Mouse (Mus musculus): ENCODE data around the gene P2ry12. TPM values are rescaled to one million over a fixed set of nuclear protein-coding genes. Genes with fewer than 3 reads are reported as not detected.

Gene P2ry12
- polyA plus RNA-seq, 1 experiment from 2014 or later = 3.8 TPM

DNA sequence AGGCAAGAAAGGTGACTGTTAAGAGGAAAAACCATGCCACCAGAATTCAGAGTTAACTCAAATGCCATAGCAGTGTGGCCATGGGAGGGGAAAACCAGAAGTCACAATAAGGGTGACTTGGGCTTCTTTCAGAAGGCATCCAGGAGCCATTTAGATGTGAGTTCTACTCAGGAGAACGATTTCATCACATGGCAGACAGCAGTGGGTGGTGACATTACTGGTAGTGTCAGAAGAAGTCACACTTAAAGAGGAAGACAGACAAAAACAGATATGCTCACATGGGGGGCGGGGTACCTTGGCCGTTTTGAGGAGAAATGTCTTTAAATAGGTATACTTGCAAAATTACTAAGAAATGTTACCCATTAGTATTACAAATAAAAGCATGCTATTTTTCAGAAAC, 1.3 kb upstream of the P2ry12 start:
- DNase-seq (ENCODE audit: low spot score) (peak; percentile 30), ATAC-seq (no peak)
- 65% methylated on average over 3 of the region's 3 CpGs for WGBS
- Histone ChIP-seq H3K27ac (ENCODE audit: low read length) (no peak overlapping the region), H3K4me3 (ENCODE audit: low read depth, low read length) (no peak overlapping the region), H3K27me3 (replicated peaks; ENCODE audit: insufficient read depth, low read length) (no peaks in the 10 kb centered on the region), H3K4me2 (replicated peaks; ENCODE audit: low read depth, low read length) (no peak overlapping the region), H3K36me3 (ENCODE audit: insufficient read depth, low read length) (no peaks in the 10 kb centered on the region), H3K9me3 (ENCODE audit: low read length) (no peaks in the 10 kb centered on the region), H3K4me1 (ENCODE audit: insufficient read depth, low read depth, low read length) (no peaks in the 10 kb centered on the region), H3K9ac (replicated peaks; ENCODE audit: low read depth) (no peak overlapping the region)
- TF ChIP-seq CTCF (IDR thresholded peaks at IDR 0.05) (no peak), EP300 (IDR thresholded peaks at IDR 0.05) (no peak)

DNA sequence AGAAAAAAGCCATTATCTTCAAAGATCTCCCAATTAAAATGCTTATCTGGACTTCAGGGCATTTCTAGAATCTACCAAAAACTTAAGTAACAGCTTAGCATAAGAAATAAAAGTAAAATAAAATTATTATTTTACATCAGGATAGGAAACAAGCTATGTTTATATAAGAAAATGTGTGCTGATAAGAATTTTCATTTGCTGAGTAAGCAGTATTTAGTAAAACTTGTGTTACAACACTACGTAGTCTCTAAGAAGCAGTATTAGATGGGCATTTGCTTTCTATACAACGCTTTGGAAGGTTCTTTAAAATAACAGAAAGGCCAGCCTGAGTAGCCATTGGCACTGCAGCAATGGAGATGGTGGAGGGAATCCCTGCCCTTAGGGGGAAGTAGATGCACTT, 746 bp upstream of the P2ry12 start:
- 81% methylated on average over 2 of the region's 2 CpGs for WGBS
- no peak for DNase-seq (ENCODE audit: low spot score)
- Histone ChIP-seq H3K4me1 (ENCODE audit: insufficient read depth, low read depth, low read length) (no peaks in the 10 kb centered on the region), H3K9ac (replicated peaks; ENCODE audit: low read depth) (no peak overlapping the region), H3K27ac (ENCODE audit: low read length) (no peak overlapping the region), H3K9me3 (ENCODE audit: low read length) (no peaks in the 10 kb centered on the region), H3K36me3 (ENCODE audit: insufficient read depth, low read length) (no peaks in the 10 kb centered on the region), H3K27me3 (replicated peaks; ENCODE audit: insufficient read depth, low read length) (no peaks in the 10 kb centered on the region), H3K4me2 (replicated peaks; ENCODE audit: low read depth, low read length) (no peak overlapping the region), H3K4me3 (ENCODE audit: low read depth, low read length) (no peak overlapping the region)
- no peak for ATAC-seq
- TF ChIP-seq CTCF (IDR thresholded peaks at IDR 0.05) (no peak), EP300 (IDR thresholded peaks at IDR 0.05) (no peak)

DNA sequence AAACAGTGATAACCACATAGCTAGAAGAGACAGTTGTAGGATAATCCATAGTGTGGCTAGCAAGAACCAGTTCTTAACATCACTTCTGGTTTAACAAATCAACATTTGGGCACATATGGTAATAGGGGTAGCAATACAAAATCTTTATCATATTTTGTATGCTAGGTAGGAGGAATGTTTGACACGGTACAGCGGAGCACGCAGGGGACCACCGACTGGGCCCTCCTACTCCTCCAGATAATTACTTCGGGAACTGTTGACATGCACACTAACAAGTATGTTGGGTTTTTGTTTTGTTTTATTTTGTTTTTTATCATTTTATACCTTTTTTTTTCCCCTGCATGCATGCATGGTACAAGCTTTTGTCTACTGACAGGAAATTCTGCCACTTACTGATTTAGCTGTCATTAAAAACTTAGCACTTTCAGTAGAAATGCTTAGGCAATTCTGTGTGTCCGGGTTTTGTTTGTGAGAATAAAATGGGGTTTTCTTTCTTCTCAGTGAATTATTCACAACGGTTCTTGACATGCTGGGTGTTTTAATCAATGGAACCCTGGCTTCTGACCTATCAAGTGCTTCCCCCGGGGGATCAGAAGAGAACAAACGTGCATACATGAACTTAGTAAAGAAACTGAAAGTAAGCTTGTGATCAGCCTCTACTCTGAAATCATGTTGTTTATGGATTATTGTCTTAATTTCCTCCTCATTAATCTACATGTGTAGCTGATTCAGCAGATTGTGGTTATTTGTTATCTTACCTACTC, 780 bp downstream of the P2ry12 start:
- ATAC-seq (no peak), DNase-seq (ENCODE audit: low spot score) (no peak)
- Histone ChIP-seq H3K4me2 (replicated peaks; ENCODE audit: low read depth, low read length) (peak overlapping the region; percentile 28; the same call in 1 of the 2 replicates), H3K9me3 (ENCODE audit: low read length) (no peaks in the 10 kb centered on the region), H3K36me3 (ENCODE audit: insufficient read depth, low read length) (no peaks in the 10 kb centered on the region), H3K4me3 (ENCODE audit: low read depth, low read length) (no peak overlapping the region), H3K27me3 (replicated peaks; ENCODE audit: insufficient read depth, low read length) (no peaks in the 10 kb centered on the region), H3K4me1 (ENCODE audit: insufficient read depth, low read depth, low read length) (no peaks in the 10 kb centered on the region), H3K9ac (replicated peaks; ENCODE audit: low read depth) (no peak overlapping the region), H3K27ac (ENCODE audit: low read length) (no peak overlapping the region)
- 65% methylated on average over 9 of the region's 9 CpGs for WGBS
- no peak for TF ChIP-seq EP300 (IDR thresholded peaks at IDR 0.05)

DNA sequence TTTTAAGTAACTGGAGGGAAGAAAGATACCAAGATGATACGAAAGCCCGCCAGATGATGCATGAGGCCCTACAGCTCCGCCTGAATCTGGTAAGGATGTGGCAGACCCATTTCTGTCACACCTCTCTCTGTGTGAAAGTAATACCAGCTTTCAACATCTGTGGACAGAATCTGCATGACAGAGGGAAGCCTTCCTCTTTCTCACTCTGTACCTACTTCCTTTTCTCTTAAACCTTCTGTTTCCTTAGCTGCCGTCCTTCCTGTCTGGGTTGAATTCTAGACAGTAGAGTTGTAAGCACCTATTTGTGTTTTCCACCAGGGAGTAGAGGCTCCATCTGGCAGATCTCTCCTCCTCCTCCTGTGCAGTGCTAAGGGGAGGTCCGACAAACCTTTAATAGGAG, 1.9 kb downstream of the P2ry12 start:
- TF ChIP-seq CTCF (IDR thresholded peaks at IDR 0.05) (no peak), EP300 (IDR thresholded peaks at IDR 0.05) (no peak)
- Histone ChIP-seq H3K4me2 (replicated peaks; ENCODE audit: low read depth, low read length) (no peak overlapping the region), H3K4me1 (ENCODE audit: insufficient read depth, low read depth, low read length) (no peaks in the 10 kb centered on the region), H3K9ac (replicated peaks; ENCODE audit: low read depth) (no peak overlapping the region), H3K36me3 (ENCODE audit: insufficient read depth, low read length) (no peaks in the 10 kb centered on the region), H3K27ac (ENCODE audit: low read length) (no peak overlapping the region), H3K9me3 (ENCODE audit: low read length) (no peaks in the 10 kb centered on the region), H3K27me3 (replicated peaks; ENCODE audit: insufficient read depth, low read length) (no peaks in the 10 kb centered on the region), H3K4me3 (ENCODE audit: low read depth, low read length) (no peak overlapping the region)
- ATAC-seq = no peak
- peak; percentile 26 for DNase-seq (ENCODE audit: low spot score)
- WGBS = 49% methylated on average over 5 of the region's 5 CpGs

DNA sequence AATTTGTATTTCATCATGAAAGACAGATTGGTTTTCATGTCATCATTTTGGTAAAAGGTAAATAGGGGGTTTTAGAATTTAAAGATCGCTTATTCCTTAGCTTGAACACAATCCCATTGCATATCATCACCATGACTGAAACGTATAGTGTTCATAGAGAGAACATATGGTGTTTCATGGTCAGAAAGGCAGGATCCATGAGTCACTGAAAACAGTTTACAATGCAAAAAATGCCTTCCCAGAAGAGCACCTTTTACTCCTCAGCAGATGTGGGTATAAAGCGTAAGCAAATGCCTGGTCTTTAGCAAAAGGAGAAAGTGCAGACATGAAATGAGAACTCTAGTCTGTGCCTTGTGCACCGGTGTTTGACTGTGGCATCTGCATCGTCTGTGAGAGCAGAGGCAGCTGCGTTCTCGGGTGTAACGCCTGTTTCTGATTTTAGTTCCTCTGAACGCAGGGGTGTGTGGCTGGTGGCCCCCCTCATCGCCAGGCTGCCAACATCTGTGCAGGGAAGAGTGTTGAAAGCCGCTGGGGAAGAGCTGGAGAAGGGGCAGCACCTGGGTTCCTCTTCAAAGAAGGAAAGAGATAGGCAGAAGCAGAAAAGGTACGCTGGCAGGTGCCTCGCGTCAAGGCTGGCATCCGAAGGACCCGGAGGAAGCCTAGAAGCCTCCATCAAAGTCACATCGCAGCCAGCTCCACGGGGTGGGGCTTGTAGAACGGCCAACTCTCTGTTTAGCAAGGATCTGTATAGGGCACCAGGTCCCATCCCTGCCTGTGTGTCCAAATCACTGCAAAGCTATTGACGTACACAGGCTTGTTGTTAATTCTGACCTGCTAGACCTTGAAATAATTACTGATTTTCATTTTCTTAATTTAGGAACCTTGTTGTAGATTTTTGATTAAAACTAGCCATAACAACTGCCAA, 4.7 kb downstream of the P2ry12 start:
- TF ChIP-seq EP300 (IDR thresholded peaks at IDR 0.05) (no peak), CTCF (IDR thresholded peaks at IDR 0.05) (no peak)
- H3K27me3 ChIP-seq (replicated peaks; ENCODE audit: insufficient read depth, low read length) = no peaks in the 10 kb centered on the region
- 75% methylated on average over 20 of the region's 20 CpGs for WGBS
- H3K27ac ChIP-seq (ENCODE audit: low read length) = no peak overlapping the region
- H3K9ac ChIP-seq (replicated peaks; ENCODE audit: low read depth) = no peak overlapping the region
- no peaks in the 10 kb centered on the region for H3K9me3 ChIP-seq (ENCODE audit: low read length)
- DNase-seq (ENCODE audit: low spot score) (no peak), ATAC-seq (no peak)
- H3K4me1 ChIP-seq (ENCODE audit: insufficient read depth, low read depth, low read length) = no peaks in the 10 kb centered on the region
- H3K4me2 ChIP-seq (replicated peaks; ENCODE audit: low read depth, low read length) = no peak overlapping the region
- no peak overlapping the region for H3K4me3 ChIP-seq (ENCODE audit: low read depth, low read length)
- no peaks in the 10 kb centered on the region for H3K36me3 ChIP-seq (ENCODE audit: insufficient read depth, low read length)

DNA sequence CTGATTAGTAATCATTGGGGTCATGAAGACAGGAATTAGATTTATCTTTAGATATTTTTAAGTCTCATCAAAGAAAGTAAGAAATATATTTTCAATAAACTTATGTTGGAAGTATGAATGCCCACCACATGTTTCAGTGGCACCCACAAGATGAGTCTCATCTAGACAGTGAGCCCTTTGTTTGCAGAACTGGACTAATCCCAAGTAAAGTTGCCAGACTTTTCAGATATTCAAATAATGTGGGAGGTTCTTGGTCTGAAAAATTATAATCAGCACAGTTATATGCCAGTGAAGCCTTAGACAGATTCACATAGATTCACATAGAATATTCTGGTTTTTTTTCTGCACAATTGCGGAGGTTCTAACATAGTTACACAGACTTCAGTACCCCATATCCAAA, 12.2 kb downstream of the P2ry12 start:
- TF ChIP-seq CTCF (IDR thresholded peaks at IDR 0.05) = no peak
- no peak for TF ChIP-seq EP300 (IDR thresholded peaks at IDR 0.05)
- no peaks in the 10 kb centered on the region for H3K9me3 ChIP-seq (ENCODE audit: low read length)
- H3K9ac ChIP-seq (replicated peaks; ENCODE audit: low read depth) = no peak overlapping the region
- no peak overlapping the region for H3K27ac ChIP-seq (ENCODE audit: low read length)
- H3K27me3 ChIP-seq (replicated peaks; ENCODE audit: insufficient read depth, low read length) = no peaks in the 10 kb centered on the region
- ATAC-seq = no peak
- 93% methylated on average over 1 of the region's 1 CpGs for WGBS
- no peaks in the 10 kb centered on the region for H3K4me1 ChIP-seq (ENCODE audit: insufficient read depth, low read depth, low read length)
- no peak for DNase-seq (ENCODE audit: low spot score)
- H3K4me3 ChIP-seq (ENCODE audit: low read depth, low read length) = no peak overlapping the region
- H3K36me3 ChIP-seq (ENCODE audit: insufficient read depth, low read length) = no peaks in the 10 kb centered on the region
- H3K4me2 ChIP-seq (replicated peaks; ENCODE audit: low read depth, low read length) = no peak overlapping the region
